Mouse (Mus musculus) cerebellum, adult 11 months (tissue): Measurements from ENCODE around the gene Trappc2l.
"Not testable (repeated sequence)": the region's sequence is repeated elsewhere in the genome, so short reads cannot be mapped to it uniquely, and the experiment has no call there.

ENCODE experiments used
- DNase-seq: peaks from one replicate; pipeline ENCODE4 v3.0.0; 2022

Gene Trappc2l

GRCm38 (mm10) chr8:122611295-122612133, at the start of gene Trappc2l, which contains the start of gene Galns:
TSS of gene Trappc2l (plus strand) at chr8:122611640.
TSS of gene Galns (minus strand) at chr8:122611463.
- peak; percentile 96 for DNase-seq

GRCm38 (mm10) chr8:122564363-122565352, 46.8 kb upstream of the Trappc2l start:
- DNase-seq, result no peak

GRCm38 (mm10) chr8:122566766-122567165, 44.7 kb upstream of the Trappc2l start:
- peak; percentile 49 for DNase-seq

- peak; percentile 96 for DNase-seq
Measured at GRCm38 (mm10) chr8:122567361-122568108, 43.9 kb upstream of the Trappc2l start, which contains the start of gene Cdt1. TSS of gene Cdt1 (plus strand) at chr8:122568015.

GRCm38 (mm10) chr8:122568109-122568504, 43.3 kb upstream of the Trappc2l start:
- DNase-seq, result no peak

GRCm38 (mm10) chr8:122568881-122569309, 42.5 kb upstream of the Trappc2l start:
- peak; percentile 44 for DNase-seq

- DNase-seq, result no peak
Measured at GRCm38 (mm10) chr8:122569329-122569728, 42.1 kb upstream of the Trappc2l start.

- DNase-seq, result no peak
Measured at GRCm38 (mm10) chr8:122569996-122570395, 41.4 kb upstream of the Trappc2l start.

- DNase-seq, result peak; percentile 70
Measured at GRCm38 (mm10) chr8:122571153-122571552, 40.3 kb upstream of the Trappc2l start.

GRCm38 (mm10) chr8:122571750-122572267, 39.6 kb upstream of the Trappc2l start:
- no peak for DNase-seq

GRCm38 (mm10) chr8:122572751-122573150, 38.7 kb upstream of the Trappc2l start:
- no peak for DNase-seq

GRCm38 (mm10) chr8:122573176-122573575, 38.3 kb upstream of the Trappc2l start:
- DNase-seq, result not testable (repeated sequence)

GRCm38 (mm10) chr8:122573577-122573976, 37.9 kb upstream of the Trappc2l start:
- DNase-seq, result no peak

GRCm38 (mm10) chr8:122574264-122574663, 37.2 kb upstream of the Trappc2l start:
- no peak for DNase-seq

GRCm38 (mm10) chr8:122574667-122575251, 36.7 kb upstream of the Trappc2l start:
- DNase-seq, result no peak

- DNase-seq, result no peak
Measured at GRCm38 (mm10) chr8:122575286-122575685, 36.2 kb upstream of the Trappc2l start.

GRCm38 (mm10) chr8:122575735-122576647, 35.4 kb upstream of the Trappc2l start:
- no peak for DNase-seq

- DNase-seq, result peak; percentile 95
Measured at GRCm38 (mm10) chr8:122576648-122577022, 34.8 kb upstream of the Trappc2l start, which contains the start of gene Aprt. TSS of gene Aprt (minus strand) at chr8:122576909.

- no peak for DNase-seq
Measured at GRCm38 (mm10) chr8:122577116-122577515, 34.3 kb upstream of the Trappc2l start.

GRCm38 (mm10) chr8:122579196-122579595, 32.2 kb upstream of the Trappc2l start:
- no peak for DNase-seq

GRCm38 (mm10) chr8:122580926-122581325, 30.5 kb upstream of the Trappc2l start:
- DNase-seq, result no peak
